Mouse (Mus musculus): ENCODE measurements around the gene Ajuba.

GRCm38 (mm10) chr14:54583681-54584338 lies 6.5 kb upstream of the Ajuba start:
- TF ChIP-seq CTCF (IDR thresholded peaks at IDR 0.05; ENCODE audit: control insufficient read depth, insufficient read depth, insufficient replicate concordance, low read depth, low read length) (peak; percentile 57; the same call in 1 of the 2 replicates), POLR2A (IDR thresholded peaks at IDR 0.05; ENCODE audit: control insufficient read depth, low read depth, low read length) (no peak)
